Mouse (Mus musculus) embryo, embryonic 10 days (tissue): ENCODE results near the gene Atg16l1.

Experiments used
- DNase-seq: peaks from one replicate; pipeline ENCODE4 v3.0.0-alpha.2; 2015; ENCODE audit warnings: low spot score

Gene Atg16l1

GRCm38 (mm10) chr1:87829621-87830211 lies 74.0 kb downstream of the Atg16l1 start:
- no peak for DNase-seq

GRCm38 (mm10) chr1:87836453-87836852 lies 80.8 kb downstream of the Atg16l1 start:
- DNase-seq = peak; percentile 8

GRCm38 (mm10) chr1:87837018-87837417 lies 81.3 kb downstream of the Atg16l1 start:
- DNase-seq = no peak

- peak; percentile 2 for DNase-seq
Measured at GRCm38 (mm10) chr1:87840411-87841208, 84.9 kb downstream of the Atg16l1 start.
